Mouse (Mus musculus): ENCODE data around the gene Btbd9. TPM values are rescaled to one million over a fixed set of nuclear protein-coding genes. Genes with fewer than 3 reads are reported as not detected.

The Btbd9 gene
- polyA plus RNA-seq, 1 experiment, result 15.3 TPM

DNA sequence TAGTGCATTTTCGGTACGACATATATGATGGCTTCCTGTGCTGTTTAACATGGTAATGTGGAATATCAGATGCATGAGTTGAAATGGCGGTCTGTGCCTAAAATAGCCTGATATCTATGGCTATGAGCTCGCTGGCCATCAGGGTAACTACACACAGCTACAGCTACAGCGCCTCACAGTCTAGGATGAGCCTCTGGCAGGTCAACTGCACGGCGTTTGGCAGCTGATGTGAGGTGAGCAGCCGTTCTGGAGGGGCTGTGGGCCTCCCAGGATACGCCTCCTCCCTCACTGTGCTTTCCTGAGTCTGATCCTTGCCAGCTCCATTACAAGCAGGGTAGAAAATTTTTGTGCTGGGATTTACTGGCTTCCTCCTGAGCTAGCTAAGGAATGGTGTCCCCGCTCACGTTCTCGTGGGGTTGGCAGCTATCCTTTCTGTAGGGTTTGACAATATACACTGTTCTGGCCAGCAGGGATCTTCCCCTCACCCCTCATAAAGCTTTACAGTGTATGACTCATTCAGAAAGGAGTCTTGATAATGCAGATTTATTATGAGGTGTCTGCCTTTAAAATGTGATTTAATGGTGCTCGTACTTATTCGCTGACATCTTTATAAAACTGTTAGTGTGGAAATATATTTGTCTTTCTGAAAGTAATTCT is 331.5 kb downstream of the Btbd9 start:
- TF ChIP-seq MYOG (IDR thresholded peaks at IDR 0.05; ENCODE audit: control insufficient read depth, extremely low read depth, insufficient read length) (no peak), CEBPB (IDR thresholded peaks at IDR 0.05; ENCODE audit: low read depth) (no peak)
- H3K36me3 ChIP-seq (ENCODE audit: control insufficient read depth, insufficient read depth), result no peaks in the 10 kb centered on the region
- H3K79me3 ChIP-seq (ENCODE audit: low read depth), result no peaks in the 10 kb centered on the region
- H3K4me3 ChIP-seq (ENCODE audit: insufficient read depth, poor library complexity, severe bottlenecking), result no peak overlapping the region
- no peak overlapping the region for H3ac ChIP-seq (ENCODE audit: control insufficient read depth, insufficient read length, low read depth)
- no peaks in the 10 kb centered on the region for H3K79me2 ChIP-seq (ENCODE audit: control insufficient read depth, insufficient read depth)
- H3K27me3 ChIP-seq (ENCODE audit: control insufficient read depth, insufficient read depth, insufficient read length), result no peaks in the 10 kb centered on the region

DNA sequence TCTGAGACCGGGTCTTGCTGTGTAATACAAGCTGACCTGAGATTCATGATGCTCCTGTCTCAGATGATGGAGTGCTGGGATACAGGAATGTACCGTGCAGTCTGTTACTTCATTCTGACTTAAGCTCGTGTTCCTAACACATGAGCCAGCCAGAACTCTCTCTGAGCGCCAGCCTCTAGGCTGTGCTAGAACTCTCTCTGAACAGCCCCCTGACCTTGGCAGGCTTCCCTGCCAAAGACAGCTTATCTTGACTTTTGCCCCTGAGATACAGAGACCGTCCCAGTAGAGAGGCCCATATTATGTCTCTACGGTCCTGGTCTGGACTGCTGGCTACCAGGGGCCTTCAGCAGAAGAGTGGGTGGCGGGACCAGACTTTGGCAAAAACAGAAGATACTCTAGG is 332.7 kb downstream of the Btbd9 start:
- Histone ChIP-seq H3K79me3 (ENCODE audit: low read depth) (no peaks in the 10 kb centered on the region), H3K36me3 (ENCODE audit: control insufficient read depth, insufficient read depth) (no peaks in the 10 kb centered on the region), H3ac (ENCODE audit: control insufficient read depth, insufficient read length, low read depth) (no peak overlapping the region), H3K79me2 (ENCODE audit: control insufficient read depth, insufficient read depth) (no peaks in the 10 kb centered on the region), H3K27me3 (ENCODE audit: control insufficient read depth, insufficient read depth, insufficient read length) (no peaks in the 10 kb centered on the region), H3K4me3 (ENCODE audit: insufficient read depth, poor library complexity, severe bottlenecking) (no peak overlapping the region)
- TF ChIP-seq MYOD1 (IDR thresholded peaks at IDR 0.05; ENCODE audit: control insufficient read depth, insufficient read length, low read depth) (no peak), MAX (IDR thresholded peaks at IDR 0.05) (no peak), CTCF (IDR thresholded peaks at IDR 0.05; ENCODE audit: control insufficient read depth, insufficient read depth, insufficient read length) (no peak)

DNA sequence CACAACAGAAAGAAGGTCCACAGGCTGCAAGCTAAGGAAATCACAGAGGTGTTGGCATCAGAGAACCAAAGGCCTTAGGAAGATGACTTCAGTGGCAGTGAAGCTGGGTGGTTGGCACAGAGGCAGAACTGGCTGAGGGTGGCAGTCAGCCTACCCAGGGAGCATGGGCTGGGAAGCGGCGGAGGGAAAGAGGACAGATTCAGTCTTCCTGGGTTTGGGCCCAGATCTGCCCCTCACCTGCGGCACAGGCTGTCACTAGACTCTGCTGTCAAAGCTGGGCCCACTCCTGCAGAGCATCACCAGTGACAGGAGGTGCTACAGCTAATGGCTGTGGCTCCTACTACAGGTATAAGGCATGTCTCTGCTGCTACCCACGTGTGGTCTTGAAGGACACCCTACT is 333.6 kb downstream of the Btbd9 start:
- no peak overlapping the region for H3ac ChIP-seq (ENCODE audit: control insufficient read depth, insufficient read length, low read depth)
- H3K79me2 ChIP-seq (ENCODE audit: control insufficient read depth, insufficient read depth), result no peaks in the 10 kb centered on the region
- no peaks in the 10 kb centered on the region for H3K27me3 ChIP-seq (ENCODE audit: control insufficient read depth, insufficient read depth, insufficient read length)
- H3K36me3 ChIP-seq (ENCODE audit: control insufficient read depth, insufficient read depth), result no peaks in the 10 kb centered on the region
- no peaks in the 10 kb centered on the region for H3K79me3 ChIP-seq (ENCODE audit: low read depth)
- H3K4me3 ChIP-seq (ENCODE audit: insufficient read depth, poor library complexity, severe bottlenecking), result no peak overlapping the region
- TF ChIP-seq CEBPB (IDR thresholded peaks at IDR 0.05; ENCODE audit: low read depth) (no peak), MYOG (IDR thresholded peaks at IDR 0.05; ENCODE audit: control insufficient read depth, extremely low read depth, insufficient read length) (no peak), USF1 (IDR thresholded peaks at IDR 0.05; ENCODE audit: low read depth) (no peak), MYOD1 (IDR thresholded peaks at IDR 0.05; ENCODE audit: control insufficient read depth, insufficient read length, low read depth) (no peak), MAX (IDR thresholded peaks at IDR 0.05) (no peak), FOSL1 (IDR thresholded peaks at IDR 0.05; ENCODE audit: insufficient read depth, low read length, poor library complexity, severe bottlenecking) (no peak), CTCF (IDR thresholded peaks at IDR 0.05; ENCODE audit: control insufficient read depth, insufficient read depth, insufficient read length) (no peak)

DNA sequence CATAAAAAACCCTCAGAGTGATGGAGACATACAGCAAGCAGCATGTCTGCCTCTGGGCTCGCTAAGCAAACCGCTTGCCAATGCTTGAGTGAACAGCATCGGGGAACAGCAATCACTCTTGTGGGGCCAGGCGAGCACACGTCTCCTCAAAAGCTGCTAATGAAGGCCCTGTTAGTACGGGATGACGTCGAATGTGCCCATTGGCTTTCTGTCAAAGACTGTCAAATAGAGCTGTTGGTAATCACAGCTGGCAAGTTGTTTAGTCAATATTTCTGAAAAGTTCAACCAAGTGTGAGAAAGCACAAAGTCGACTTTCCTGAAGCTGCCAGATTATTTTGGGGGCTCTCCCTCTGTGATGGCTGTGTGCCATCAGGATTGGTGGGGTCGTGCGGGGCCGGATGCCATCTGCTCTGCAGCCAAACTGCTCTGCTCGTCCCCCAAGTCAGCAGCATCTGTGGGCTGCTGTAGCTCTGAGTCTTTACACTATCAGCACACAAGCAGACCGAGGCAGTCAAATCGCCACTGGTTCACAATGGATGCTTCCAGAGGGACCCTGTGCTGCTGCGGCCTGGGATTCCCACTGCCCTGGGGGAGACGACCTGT is 334.5 kb downstream of the Btbd9 start:
- H3K36me3 ChIP-seq (ENCODE audit: control insufficient read depth, insufficient read depth), result no peaks in the 10 kb centered on the region
- H3K27me3 ChIP-seq (ENCODE audit: control insufficient read depth, insufficient read depth, insufficient read length), result no peaks in the 10 kb centered on the region
- no peak overlapping the region for H3ac ChIP-seq (ENCODE audit: control insufficient read depth, insufficient read length, low read depth)
- H3K79me3 ChIP-seq (ENCODE audit: low read depth), result no peaks in the 10 kb centered on the region
- no peaks in the 10 kb centered on the region for H3K79me2 ChIP-seq (ENCODE audit: control insufficient read depth, insufficient read depth)
- TF ChIP-seq MYOD1 (IDR thresholded peaks at IDR 0.05; ENCODE audit: control insufficient read depth, insufficient read length, low read depth) (no peak), CEBPB (IDR thresholded peaks at IDR 0.05; ENCODE audit: low read depth) (no peak), FOSL1 (IDR thresholded peaks at IDR 0.05; ENCODE audit: insufficient read depth, low read length, poor library complexity, severe bottlenecking) (no peak), MAX (IDR thresholded peaks at IDR 0.05) (no peak), CTCF (IDR thresholded peaks at IDR 0.05; ENCODE audit: control insufficient read depth, insufficient read depth, insufficient read length) (no peak), USF1 (IDR thresholded peaks at IDR 0.05; ENCODE audit: low read depth) (no peak), MYOG (IDR thresholded peaks at IDR 0.05; ENCODE audit: control insufficient read depth, extremely low read depth, insufficient read length) (no peak)
- H3K4me3 ChIP-seq (ENCODE audit: insufficient read depth, poor library complexity, severe bottlenecking), result no peak overlapping the region

DNA sequence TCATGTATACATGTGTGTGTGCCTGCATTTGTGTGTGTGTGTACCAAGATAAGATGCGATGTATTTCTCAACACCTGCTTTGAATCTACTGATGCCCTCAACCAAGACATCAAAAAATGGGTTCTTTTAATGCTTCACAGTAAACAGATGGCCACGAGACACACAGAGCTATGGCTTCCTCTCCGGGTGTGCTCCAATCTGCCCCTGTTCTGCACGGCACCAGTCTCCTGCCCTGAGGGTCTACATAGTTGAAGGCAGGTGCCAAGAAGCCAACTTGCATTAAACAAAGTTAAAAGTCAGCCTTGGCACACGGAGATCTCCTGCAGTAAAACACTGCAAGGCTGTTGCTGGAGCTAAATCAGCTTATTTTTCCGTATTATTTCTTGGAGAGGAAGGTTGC is 335.2 kb downstream of the Btbd9 start:
- H3K4me3 ChIP-seq (ENCODE audit: insufficient read depth, poor library complexity, severe bottlenecking), result no peak overlapping the region
- no peak overlapping the region for H3ac ChIP-seq (ENCODE audit: control insufficient read depth, insufficient read length, low read depth)
- no peaks in the 10 kb centered on the region for H3K27me3 ChIP-seq (ENCODE audit: control insufficient read depth, insufficient read depth, insufficient read length)
- TF ChIP-seq USF1 (IDR thresholded peaks at IDR 0.05; ENCODE audit: low read depth) (no peak), CTCF (IDR thresholded peaks at IDR 0.05; ENCODE audit: control insufficient read depth, insufficient read depth, insufficient read length) (no peak), FOSL1 (IDR thresholded peaks at IDR 0.05; ENCODE audit: insufficient read depth, low read length, poor library complexity, severe bottlenecking) (no peak), MAX (IDR thresholded peaks at IDR 0.05) (no peak), CEBPB (IDR thresholded peaks at IDR 0.05; ENCODE audit: low read depth) (no peak), MYOD1 (IDR thresholded peaks at IDR 0.05; ENCODE audit: control insufficient read depth, insufficient read length, low read depth) (no peak), MYOG (IDR thresholded peaks at IDR 0.05; ENCODE audit: control insufficient read depth, extremely low read depth, insufficient read length) (no peak)
- H3K79me2 ChIP-seq (ENCODE audit: control insufficient read depth, insufficient read depth), result no peaks in the 10 kb centered on the region
- H3K79me3 ChIP-seq (ENCODE audit: low read depth), result no peaks in the 10 kb centered on the region
- no peaks in the 10 kb centered on the region for H3K36me3 ChIP-seq (ENCODE audit: control insufficient read depth, insufficient read depth)

DNA sequence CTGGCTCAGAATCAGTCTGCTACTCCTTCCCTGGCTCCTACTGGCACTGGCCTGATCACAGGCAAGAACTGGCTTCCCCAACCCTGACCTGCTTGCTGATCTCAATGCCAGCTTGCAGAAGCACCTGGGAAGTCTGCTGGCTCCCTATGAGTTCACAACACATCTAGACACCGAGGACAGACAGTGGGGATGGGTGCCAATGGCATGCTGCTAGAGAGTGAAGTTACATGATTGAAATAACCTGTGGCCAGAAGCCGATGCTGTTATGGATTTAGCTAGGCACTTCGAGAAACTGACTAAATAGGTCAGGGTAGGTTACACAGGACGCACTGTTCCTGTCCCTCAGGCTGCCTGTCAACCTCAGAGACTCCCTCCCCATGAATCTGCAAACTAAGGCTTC is 335.6 kb downstream of the Btbd9 start:
- Histone ChIP-seq H3K4me3 (ENCODE audit: insufficient read depth, poor library complexity, severe bottlenecking) (no peak overlapping the region), H3K79me2 (ENCODE audit: control insufficient read depth, insufficient read depth) (no peaks in the 10 kb centered on the region), H3K36me3 (ENCODE audit: control insufficient read depth, insufficient read depth) (no peaks in the 10 kb centered on the region), H3K79me3 (ENCODE audit: low read depth) (no peaks in the 10 kb centered on the region), H3K27me3 (ENCODE audit: control insufficient read depth, insufficient read depth, insufficient read length) (no peaks in the 10 kb centered on the region), H3ac (ENCODE audit: control insufficient read depth, insufficient read length, low read depth) (no peak overlapping the region)
- TF ChIP-seq USF1 (IDR thresholded peaks at IDR 0.05; ENCODE audit: low read depth) (no peak), CEBPB (IDR thresholded peaks at IDR 0.05; ENCODE audit: low read depth) (no peak)

All from C2C12 (cell line).